Mouse (Mus musculus): ENCODE data around the gene Olfr139. TPM values are rescaled to one million over a fixed set of nuclear protein-coding genes. Genes with fewer than 3 reads are reported as not detected.

The Olfr139 gene
- not detected in 4 replicates for total RNA-seq (2023)

GRCm38 (mm10) chr11:74056451-74056850 is at the start of gene Olfr139, which contains the start of gene Olfr399:
Gene Olfr139 (minus strand): TSS chr11:74056551.
Gene Olfr399 (minus strand): TSS chr11:74056615.

GRCm38 (mm10) chr11:74069655-74070054 is 13.3 kb upstream of the Olfr139 start, which contains the start of gene Zfp616:
Gene Zfp616 (plus strand): TSS chr11:74069955.

Other genes starting within 250 kb of the Olfr139 start
- not detected in 4 replicates for gene Olfr392, start 239.5 kb downstream of the Olfr139 start, total RNA-seq (2023)
- gene Olfr393, start 205.1 kb downstream of the Olfr139 start, total RNA-seq (2023), result not detected in 4 replicates
- not detected in 4 replicates for gene Olfr394, start 165.8 kb downstream of the Olfr139 start, total RNA-seq (2023)
- not detected in 4 replicates for gene Olfr395, start 147.3 kb downstream of the Olfr139 start, total RNA-seq (2023)
- gene Olfr23, start 119.9 kb downstream of the Olfr139 start, total RNA-seq (2023), result not detected in 4 replicates
- not detected in 4 replicates for gene Olfr397, start 95.7 kb downstream of the Olfr139 start, total RNA-seq (2023)
- not detected in 4 replicates for gene Olfr398, start 66.1 kb downstream of the Olfr139 start, total RNA-seq (2023)
- gene Olfr399, start 64 bp upstream of the Olfr139 start, total RNA-seq (2023), result not detected in 4 replicates
- not detected in 4 replicates for gene Zfp616, start 13.4 kb upstream of the Olfr139 start, total RNA-seq (2023)
- gene Olfr401, start 57.2 kb upstream of the Olfr139 start, total RNA-seq (2023), result not detected in 4 replicates
- gene Olfr402, start 97.0 kb upstream of the Olfr139 start, total RNA-seq (2023), result not detected in 4 replicates
- gene Olfr403, start 129.7 kb upstream of the Olfr139 start, total RNA-seq (2023), result not detected in 4 replicates
- gene Olfr43, start 154.8 kb upstream of the Olfr139 start, total RNA-seq (2023), result not detected in 4 replicates
- not detected in 4 replicates for gene Olfr406, start 203.3 kb upstream of the Olfr139 start, total RNA-seq (2023)
- gene Olfr59, start 227.2 kb upstream of the Olfr139 start, total RNA-seq (2023), result not detected in 4 replicates